ENCODE assay signal across 8 mouse cellular contexts in genomic region chrX:157454430-157454829, GRCm38 (mm10). TPM values are rescaled to one million over a fixed set of nuclear protein-coding genes. Genes with fewer than 3 reads are reported as not detected.
DNase-seq lines count a peak whose midpoint lies in the region; ATAC-seq and TF ChIP-seq lines count a peak whose summit lies in the region.
"Had no signal": no experiment of that assay in that cellular context is flagged by ENCODE, and none has a peak within 500 bp of the region (broad histone marks: within the 10 kb centered on the region; RNA-seq: fewer than 3 reads in every experiment).

No protein-coding gene starts in this region.

- peak; percentile 80 for TF ChIP-seq CTCF in kidney, postnatal 0 days (IDR thresholded peaks at IDR 0.05; ENCODE audit: low read depth)
- TF ChIP-seq CTCF in liver, postnatal 0 days (IDR thresholded peaks at IDR 0.05; ENCODE audit: low read depth), result peak; percentile 82

- no peaks in the 10 kb centered on the region for H3K4me1 ChIP-seq in midbrain, embryonic 14.5 days (ENCODE audit: control insufficient read depth, insufficient read depth, low read length)
- no peaks in the 10 kb centered on the region for H3K4me1 ChIP-seq in midbrain, embryonic 15.5 days
- H3K4me1 ChIP-seq in kidney, postnatal 0 days (replicated peaks; ENCODE audit: insufficient read depth, low read length), result no peaks in the 10 kb centered on the region
- H3K4me1 ChIP-seq in liver, postnatal 0 days (ENCODE audit: insufficient read depth), result no peaks in the 10 kb centered on the region
- H3K4me1 ChIP-seq: heart, embryonic 15.5 days had no signal

- H3K36me3 ChIP-seq in midbrain, embryonic 14.5 days (ENCODE audit: control insufficient read depth, insufficient read depth, low read length), result 0 out of 2 replicates have a peak, but pooled peaks cover 4% of the 10 kb centered on the region
- no peaks in the 10 kb centered on the region for H3K36me3 ChIP-seq in midbrain, embryonic 15.5 days (replicated peaks)
- no peaks in the 10 kb centered on the region for H3K36me3 ChIP-seq in kidney, postnatal 0 days (ENCODE audit: insufficient read depth, low read length)
- no peaks in the 10 kb centered on the region for H3K36me3 ChIP-seq in liver, postnatal 0 days (replicated peaks; ENCODE audit: insufficient read depth, low read length)
- H3K36me3 ChIP-seq: heart, embryonic 15.5 days had no signal

- 44% methylated on average over 1 of the region's 1 CpGs for WGBS in midbrain, embryonic 14.5 days
- 63% methylated on average over 1 of the region's 1 CpGs for WGBS in midbrain, embryonic 15.5 days
- WGBS in kidney, postnatal 0 days, result 52% methylated on average over 1 of the region's 1 CpGs
- 41% methylated on average over 1 of the region's 1 CpGs for WGBS in liver, postnatal 0 days (ENCODE audit: insufficient replicate concordance)

- ATAC-seq in midbrain, embryonic 14.5 days (ENCODE audit: low FRiP score, low TSS enrichment), result no peak
- no peak for ATAC-seq in midbrain, embryonic 15.5 days (replicated peaks)
- ATAC-seq in activated CD4-positive, CD25-positive, alpha-beta regulatory T cell, adult 4 months, result peak; percentile 81
- no peak for ATAC-seq in kidney, postnatal 0 days (replicated peaks; ENCODE audit: low FRiP score, low read depth)
- ATAC-seq in liver, postnatal 0 days, result no peak

- H3K27ac ChIP-seq in midbrain, embryonic 14.5 days (replicated peaks; ENCODE audit: low read depth, low read length), result no peak overlapping the region
- H3K27ac ChIP-seq in midbrain, embryonic 15.5 days, result no peak overlapping the region
- no peak overlapping the region for H3K27ac ChIP-seq in kidney, postnatal 0 days
- no peak overlapping the region for H3K27ac ChIP-seq in liver, postnatal 0 days (ENCODE audit: low read depth)
- H3K27ac ChIP-seq: heart, embryonic 15.5 days had no signal

- no peaks in the 10 kb centered on the region for H3K9me3 ChIP-seq in midbrain, embryonic 14.5 days (ENCODE audit: control insufficient read depth, low read length)
- no peaks in the 10 kb centered on the region for H3K9me3 ChIP-seq in midbrain, embryonic 15.5 days
- no peaks in the 10 kb centered on the region for H3K9me3 ChIP-seq in kidney, postnatal 0 days (replicated peaks; ENCODE audit: low read length)
- H3K9me3 ChIP-seq in liver, postnatal 0 days (ENCODE audit: low read length), result no peaks in the 10 kb centered on the region
- H3K9me3 ChIP-seq: heart, embryonic 15.5 days had no signal

- no peak for TF ChIP-seq EP300 in liver, postnatal 0 days (IDR thresholded peaks at IDR 0.05; ENCODE audit: low read depth)

- no peak overlapping the region for H3K4me2 ChIP-seq in midbrain, embryonic 14.5 days (ENCODE audit: low read length)
- no peak overlapping the region for H3K4me2 ChIP-seq in midbrain, embryonic 15.5 days
- no peak overlapping the region for H3K4me2 ChIP-seq in kidney, postnatal 0 days (ENCODE audit: low read length)
- H3K4me2 ChIP-seq in liver, postnatal 0 days (ENCODE audit: low read depth, low read length), result no peak overlapping the region
- H3K4me2 ChIP-seq: heart, embryonic 15.5 days had no signal

- no peak overlapping the region for H3K9ac ChIP-seq in midbrain, embryonic 14.5 days (replicated peaks; ENCODE audit: low read length)
- no peak overlapping the region for H3K9ac ChIP-seq in midbrain, embryonic 15.5 days
- H3K9ac ChIP-seq in kidney, postnatal 0 days (ENCODE audit: low read depth, low read length), result no peak overlapping the region
- no peak overlapping the region for H3K9ac ChIP-seq in liver, postnatal 0 days (replicated peaks)
- H3K9ac ChIP-seq: heart, embryonic 15.5 days had no signal

- peak; percentile 73 for DNase-seq in midbrain, embryonic 14.5 days
- peak; percentile 60 for DNase-seq in embryo, embryonic 10 days (ENCODE audit: low spot score)
- DNase-seq in kidney, postnatal 0 days (ENCODE audit: low spot score), result peak; percentile 33
- peak; percentile 61 for DNase-seq in liver, postnatal 0 days
- DNase-seq in right cerebral cortex, postnatal 25 days, result peak; percentile 18

- H3K27me3 ChIP-seq in midbrain, embryonic 14.5 days (ENCODE audit: control insufficient read depth, insufficient read depth, low read length), result no peaks in the 10 kb centered on the region
- H3K27me3 ChIP-seq in midbrain, embryonic 15.5 days (replicated peaks), result no peaks in the 10 kb centered on the region
- H3K27me3 ChIP-seq in kidney, postnatal 0 days (ENCODE audit: insufficient read depth, low read length), result no peaks in the 10 kb centered on the region
- no peaks in the 10 kb centered on the region for H3K27me3 ChIP-seq in liver, postnatal 0 days (ENCODE audit: insufficient read depth, low read length)
- H3K27me3 ChIP-seq: heart, embryonic 15.5 days had no signal

- no peak overlapping the region for H3K4me3 ChIP-seq in midbrain, embryonic 14.5 days (replicated peaks; ENCODE audit: low read depth, low read length)
- H3K4me3 ChIP-seq in midbrain, embryonic 15.5 days, result no peak overlapping the region
- H3K4me3 ChIP-seq in kidney, postnatal 0 days (replicated peaks; ENCODE audit: low read depth, low read length), result no peak overlapping the region
- H3K4me3 ChIP-seq in liver, postnatal 0 days (ENCODE audit: low read depth, low read length), result no peak overlapping the region
- H3K4me3 ChIP-seq: heart, embryonic 15.5 days had no signal

RNA-seq across cellular contexts. Expression of gene Sms, which starts 37.7 kb away (rescaled TPM):
- polyA plus RNA-seq in midbrain, embryonic 14.5 days (2014; fragmentation: Nextera tagmentation; extraction: Ambion mirVana), result 143 and 146 TPM in 2 replicates
- polyA plus RNA-seq in midbrain, embryonic 15.5 days (2015; fragmentation: Nextera tagmentation; extraction: Ambion mirVana), result 126 and 133 TPM in 2 replicates
- polyA plus RNA-seq in activated CD4-positive, CD25-positive, alpha-beta regulatory T cell, adult 4 months (2017; shearing (Covaris generic)), result 10 to 100 TPM; 60.4 to 70.0 TPM
- 66.4 and 75.0 TPM in 2 replicates for polyA plus RNA-seq in kidney, postnatal 0 days (2015; fragmentation: Nextera tagmentation; extraction: Ambion mirVana)
- polyA plus RNA-seq in liver, postnatal 0 days (2015; fragmentation: Nextera tagmentation; extraction: Ambion mirVana), result 17.9 and 18.3 TPM in 2 replicates

RNA-seq across cellular contexts. Expression of gene Phex, which starts 39.3 kb away (rescaled TPM):
- polyA plus RNA-seq in midbrain, embryonic 14.5 days (2014; fragmentation: Nextera tagmentation; extraction: Ambion mirVana), result 0.30 and 0.67 TPM in 2 replicates
- 0.13 and 0.29 TPM in 2 replicates for polyA plus RNA-seq in midbrain, embryonic 15.5 days (2015; fragmentation: Nextera tagmentation; extraction: Ambion mirVana)
- polyA plus RNA-seq in activated CD4-positive, CD25-positive, alpha-beta regulatory T cell, adult 4 months (2017; shearing (Covaris generic)), result under 1 TPM; 0.09 to 0.13 TPM
- 0.66 and 0.99 TPM in 2 replicates for polyA plus RNA-seq in kidney, postnatal 0 days (2015; fragmentation: Nextera tagmentation; extraction: Ambion mirVana)
- polyA plus RNA-seq in liver, postnatal 0 days (2015; fragmentation: Nextera tagmentation; extraction: Ambion mirVana), result not detected in 2 replicates

Comparison
In these comparisons a context has a peak if more than half of its experiments do, and no peak if none do; other contexts are left out.
1. DNase-seq: peak in every context shown above with its lines; median percentile 73 in midbrain, embryonic 14.5 days; 61 in liver, postnatal 0 days; 60 in embryo, embryonic 10 days; 33 in kidney, postnatal 0 days; 18 in right cerebral cortex, postnatal 25 days.